Mouse (Mus musculus): ENCODE results near the gene Bmp8a. TPM values are rescaled to one million over a fixed set of nuclear protein-coding genes. Genes with fewer than 3 reads are reported as not detected.
"Not testable (repeated sequence)": the region's sequence is repeated elsewhere in the genome, so short reads cannot be mapped to it uniquely, and the experiment has no call there.

The Bmp8a gene
- polyA plus RNA-seq, 1 experiment from 2014 or later: 0.68 TPM

GRCm38 (mm10) chr4:123283675-123284064 is 59.4 kb downstream of the Bmp8a start:
- not testable (repeated sequence) for H3K27ac ChIP-seq (ENCODE audit: low read length); H3K27me3 ChIP-seq (ENCODE audit: control insufficient read depth, insufficient read depth, low read depth, low read length); H3K9me3 ChIP-seq (ENCODE audit: control insufficient read depth, low read length)
- Histone ChIP-seq H3K4me2 (ENCODE audit: low read depth, low read length) (peak overlapping the region; percentile 75), H3K4me1 (replicated peaks; ENCODE audit: control insufficient read depth, insufficient read depth, low read length) (peaks cover 19% of the 10 kb centered on the region), H3K36me3 (ENCODE audit: control insufficient read depth, insufficient read depth, low read length) (peaks cover 13% of the 10 kb centered on the region), H3K9ac (ENCODE audit: low read length) (peak overlapping the region; percentile 53), H3K4me3 (ENCODE audit: low read length) (peak overlapping the region; percentile 50)
- under 1% methylated on average over 10 of the region's 15 CpGs for WGBS
- peak; percentile 18; the same call in 1 of the 2 replicates for ATAC-seq (ENCODE audit: low read depth)

DNA sequence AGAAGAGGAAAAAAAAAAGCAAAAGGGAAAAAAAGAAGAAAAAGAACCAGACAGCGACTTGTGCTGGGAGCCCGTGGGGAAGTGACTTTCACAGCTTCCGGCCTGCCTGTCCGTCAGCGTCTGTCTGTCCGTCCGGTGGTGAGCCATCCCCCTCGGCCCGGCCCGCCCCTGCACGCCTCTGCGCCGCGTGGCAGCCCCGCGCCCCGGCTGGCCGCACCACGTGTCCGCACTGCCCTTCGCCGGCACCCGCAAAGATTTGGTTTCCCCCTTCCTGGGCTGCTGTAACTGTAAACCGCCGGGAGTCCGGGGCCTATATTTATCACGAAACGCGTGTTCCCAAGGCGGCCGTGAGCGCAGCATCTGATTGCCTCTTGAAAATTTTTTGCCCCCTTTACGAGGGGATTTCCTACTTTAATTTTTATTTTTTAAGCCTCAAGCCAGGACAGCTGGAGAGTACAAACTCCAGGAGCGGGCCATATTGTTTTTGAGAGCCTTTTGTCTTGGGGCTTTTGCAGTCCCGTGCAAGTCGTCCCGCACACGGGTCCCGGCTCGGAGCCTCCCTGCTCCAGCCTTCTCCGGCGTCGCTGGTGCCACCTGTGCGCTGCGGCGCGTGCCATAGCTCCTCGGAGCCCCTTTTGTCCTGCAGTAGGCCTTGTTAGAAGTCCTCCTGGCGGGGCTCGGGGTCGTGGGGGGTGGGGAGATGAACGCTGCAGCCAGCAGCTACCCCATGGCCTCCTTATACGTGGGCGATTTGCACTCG is 60.0 kb downstream of the Bmp8a start:
- H3K27ac ChIP-seq (ENCODE audit: low read length); H3K9me3 ChIP-seq (ENCODE audit: control insufficient read depth, low read length); H3K36me3 ChIP-seq (ENCODE audit: control insufficient read depth, insufficient read depth, low read length); H3K27me3 ChIP-seq (ENCODE audit: control insufficient read depth, insufficient read depth, low read depth, low read length): not testable (repeated sequence)
- H3K4me2 ChIP-seq (ENCODE audit: low read depth, low read length): peak overlapping the region; percentile 75
- H3K9ac ChIP-seq (ENCODE audit: low read length): peak overlapping the region; percentile 53
- ATAC-seq (ENCODE audit: low read depth): peak; percentile 68
- H3K4me1 ChIP-seq (replicated peaks; ENCODE audit: control insufficient read depth, insufficient read depth, low read length): peaks cover 19% of the 10 kb centered on the region
- WGBS: under 1% methylated on average over 43 of the region's 55 CpGs
- peak overlapping the region; percentile 50 for H3K4me3 ChIP-seq (ENCODE audit: low read length)

DNA sequence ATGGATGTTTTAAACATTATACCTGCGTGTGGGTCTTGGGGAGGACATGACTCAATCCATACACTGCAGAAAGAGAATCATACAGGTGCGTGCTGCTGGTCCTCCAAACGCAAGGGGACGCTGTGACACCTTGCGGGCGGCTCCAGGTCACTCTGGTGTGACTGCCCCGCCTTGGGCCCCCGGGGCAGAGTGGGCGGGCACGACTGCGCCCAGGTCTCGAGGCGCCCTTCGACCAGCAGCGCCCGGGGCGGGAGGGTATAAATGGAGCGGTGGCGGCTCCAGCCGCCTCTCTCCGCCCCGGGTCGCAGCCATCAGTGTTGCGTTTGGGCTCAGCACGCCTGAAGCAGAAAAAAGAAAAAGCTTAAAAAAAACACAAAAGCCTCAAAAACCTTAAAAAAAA is 60.6 kb downstream of the Bmp8a start:
- peak overlapping the region; percentile 50 for H3K4me3 ChIP-seq (ENCODE audit: low read length)
- peak overlapping the region; percentile 75 for H3K4me2 ChIP-seq (ENCODE audit: low read depth, low read length)
- H3K27ac ChIP-seq (ENCODE audit: low read length): peak overlapping the region; percentile 46; the same call in 1 of the 2 replicates
- ATAC-seq (ENCODE audit: low read depth): peak; percentile 97
- H3K27me3 ChIP-seq (ENCODE audit: control insufficient read depth, insufficient read depth, low read depth, low read length): no peaks in the 10 kb centered on the region
- peaks cover 5% of the 10 kb centered on the region for H3K36me3 ChIP-seq (ENCODE audit: control insufficient read depth, insufficient read depth, low read length)
- H3K9ac ChIP-seq (ENCODE audit: low read length): peak overlapping the region; percentile 53
- peaks cover 19% of the 10 kb centered on the region for H3K4me1 ChIP-seq (replicated peaks; ENCODE audit: control insufficient read depth, insufficient read depth, low read length)
- WGBS: under 1% methylated on average over 25 of the region's 25 CpGs
- no peaks in the 10 kb centered on the region for H3K9me3 ChIP-seq (ENCODE audit: control insufficient read depth, low read length)

DNA sequence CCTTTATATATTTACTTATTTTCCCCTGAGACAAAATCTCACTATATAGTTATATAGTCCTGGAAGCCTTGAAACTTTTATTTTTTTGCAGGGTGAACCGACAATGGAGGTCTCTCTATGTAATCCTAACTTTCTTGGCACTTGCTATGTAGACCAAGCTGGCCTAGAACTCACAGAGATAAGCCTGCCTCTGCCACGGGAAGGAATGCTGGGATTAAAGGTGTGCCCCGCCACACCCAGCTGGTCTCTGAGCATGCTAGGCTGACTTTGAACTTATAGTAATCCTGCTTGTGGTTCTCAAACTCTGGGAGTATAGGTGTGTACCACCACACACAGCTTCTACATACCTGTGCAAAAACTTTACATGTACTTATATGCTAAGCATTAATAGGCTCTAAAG is 62.9 kb downstream of the Bmp8a start:
- no peak overlapping the region for H3K4me2 ChIP-seq (ENCODE audit: low read depth, low read length)
- WGBS: 66% methylated on average over 3 of the region's 3 CpGs
- H3K9ac ChIP-seq (ENCODE audit: low read length): no peak overlapping the region
- H3K36me3 ChIP-seq (ENCODE audit: control insufficient read depth, insufficient read depth, low read length): no peaks in the 10 kb centered on the region
- no peak for ATAC-seq (ENCODE audit: low read depth)
- peaks cover 13% of the 10 kb centered on the region for H3K4me1 ChIP-seq (replicated peaks; ENCODE audit: control insufficient read depth, insufficient read depth, low read length)
- H3K27ac ChIP-seq (ENCODE audit: low read length): no peak overlapping the region
- no peaks in the 10 kb centered on the region for H3K27me3 ChIP-seq (ENCODE audit: control insufficient read depth, insufficient read depth, low read depth, low read length)
- no peaks in the 10 kb centered on the region for H3K9me3 ChIP-seq (ENCODE audit: control insufficient read depth, low read length)
- no peak overlapping the region for H3K4me3 ChIP-seq (ENCODE audit: low read length)

DNA sequence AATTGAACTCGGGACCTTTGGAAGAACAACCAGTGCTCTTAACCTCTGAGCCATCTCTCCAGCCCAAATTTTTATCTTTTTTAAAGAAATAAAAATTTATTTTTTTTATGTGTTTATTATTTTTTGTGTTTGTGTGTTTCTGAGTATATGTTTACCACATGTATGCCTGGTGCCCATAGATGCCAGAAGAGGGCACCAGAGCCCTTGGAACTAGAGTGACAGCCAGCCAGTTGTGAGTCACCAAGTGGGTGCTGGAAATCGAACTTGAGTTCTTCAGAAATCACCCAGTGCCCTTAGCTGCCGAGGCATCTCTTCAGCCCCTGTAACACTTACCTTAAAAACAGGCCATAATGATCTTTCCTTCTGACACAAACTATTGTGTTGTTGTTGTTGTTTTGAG is 72.0 kb downstream of the Bmp8a start:
- ATAC-seq (ENCODE audit: low read depth): no peak
- no peaks in the 10 kb centered on the region for H3K4me1 ChIP-seq (replicated peaks; ENCODE audit: control insufficient read depth, insufficient read depth, low read length)
- no peak overlapping the region for H3K9ac ChIP-seq (ENCODE audit: low read length)
- WGBS: 84% methylated on average over 3 of the region's 3 CpGs
- no peaks in the 10 kb centered on the region for H3K36me3 ChIP-seq (ENCODE audit: control insufficient read depth, insufficient read depth, low read length)
- no peaks in the 10 kb centered on the region for H3K27me3 ChIP-seq (ENCODE audit: control insufficient read depth, insufficient read depth, low read depth, low read length)
- H3K4me2 ChIP-seq (ENCODE audit: low read depth, low read length): no peak overlapping the region
- no peaks in the 10 kb centered on the region for H3K9me3 ChIP-seq (ENCODE audit: control insufficient read depth, low read length)
- H3K4me3 ChIP-seq (ENCODE audit: low read length): no peak overlapping the region
- no peak overlapping the region for H3K27ac ChIP-seq (ENCODE audit: low read length)

Other genes starting within 250 kb of the Bmp8a start
- 1.5 and 2.0 TPM in 2 replicates for gene Bmp8b, start 238.1 kb downstream of the Bmp8a start, polyA plus RNA-seq (2015; fragmentation: Nextera tagmentation; extraction: Ambion mirVana)
- gene Oxct2b, start 227.0 kb downstream of the Bmp8a start, polyA plus RNA-seq (2015; fragmentation: Nextera tagmentation; extraction: Ambion mirVana): not detected in 2 replicates
- 93.7 and 94.7 TPM in 2 replicates for gene Ppie, start 203.3 kb downstream of the Bmp8a start, polyA plus RNA-seq (2015; fragmentation: Nextera tagmentation; extraction: Ambion mirVana)
- 0.16 and 0.19 TPM in 2 replicates for gene Hpcal4, start 160.0 kb downstream of the Bmp8a start, polyA plus RNA-seq (2015; fragmentation: Nextera tagmentation; extraction: Ambion mirVana)
- 0.18 TPM in 1 of 2 replicates, not detected in the other for gene Nt5c1a, start 141.7 kb downstream of the Bmp8a start, polyA plus RNA-seq (2015; fragmentation: Nextera tagmentation; extraction: Ambion mirVana)
- 26.2 and 31.8 TPM in 2 replicates for gene Heyl, start 109.7 kb downstream of the Bmp8a start, polyA plus RNA-seq (2015; fragmentation: Nextera tagmentation; extraction: Ambion mirVana)
- gene Pabpc4, start 80.9 kb downstream of the Bmp8a start, polyA plus RNA-seq (2015; fragmentation: Nextera tagmentation; extraction: Ambion mirVana): 25.4 and 28.2 TPM in 2 replicates
- gene Oxct2a, start 19.6 kb downstream of the Bmp8a start, polyA plus RNA-seq (2015; fragmentation: Nextera tagmentation; extraction: Ambion mirVana): 0.11 TPM in 1 of 2 replicates, not detected in the other